Comparison of ENCODE assay signal across 28 mouse cellular contexts in the genomic region with DNA sequence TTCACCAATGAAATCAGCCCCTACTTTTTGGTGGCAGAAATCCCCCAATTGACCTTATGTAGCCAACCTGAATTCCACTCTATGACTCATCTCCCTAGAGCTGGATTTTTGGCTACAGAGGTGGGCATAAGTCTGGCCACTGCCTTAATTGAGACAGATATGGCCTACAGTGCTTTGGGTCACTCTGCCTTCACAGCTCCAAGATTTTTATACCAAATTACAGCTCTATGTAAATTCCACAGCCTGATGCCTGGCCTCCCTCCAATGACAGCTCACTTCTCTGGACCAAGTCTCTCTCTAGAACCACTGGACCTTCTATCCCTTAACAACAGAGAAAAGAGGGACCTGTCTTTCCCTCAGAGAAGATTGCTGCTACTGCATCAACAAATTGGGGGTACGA.
"Had no signal": no experiment of that assay in that cellular context is flagged by ENCODE, and none has a peak within 500 bp of the region (broad histone marks: within the 10 kb centered on the region; RNA-seq: fewer than 3 reads in every experiment).

No protein-coding gene starts in this region.

- H3K4me1 ChIP-seq: heart, embryonic 12.5 days; hindbrain, embryonic 10.5 days; hindbrain, embryonic 12.5 days; hindbrain, embryonic 13.5 days; intestine, embryonic 15.5 days; kidney, embryonic 15.5 days had no signal

- H3K27me3 ChIP-seq: heart, embryonic 12.5 days; heart, embryonic 13.5 days; heart, embryonic 15.5 days; hindbrain, embryonic 12.5 days; hindbrain, embryonic 13.5 days; hindbrain, embryonic 15.5 days; intestine, embryonic 15.5 days; kidney, embryonic 15.5 days had no signal

- H3K9me3 ChIP-seq: heart, embryonic 12.5 days; heart, embryonic 13.5 days; heart, embryonic 15.5 days; hindbrain, embryonic 10.5 days; hindbrain, embryonic 12.5 days; hindbrain, embryonic 13.5 days; hindbrain, embryonic 15.5 days; intestine, embryonic 15.5 days; kidney, embryonic 15.5 days had no signal

- H3K4me3 ChIP-seq: heart, embryonic 12.5 days; heart, embryonic 13.5 days; heart, embryonic 15.5 days; hindbrain, embryonic 10.5 days; hindbrain, embryonic 12.5 days; hindbrain, embryonic 13.5 days; hindbrain, embryonic 15.5 days; intestine, embryonic 15.5 days; kidney, embryonic 15.5 days; layer of hippocampus, adult 2 months; left cerebral cortex, adult 2 months had no signal

- DNase-seq: heart, postnatal 10 days; heart, postnatal 14 days; heart, postnatal 36 days; heart, postnatal 4 days; kidney, adult 11 months; kidney, adult 18-20 months; kidney, adult 2 months; kidney, adult 9 months; kidney, postnatal 14 days; kidney, postnatal 25 days; kidney, postnatal 36 days; kidney, postnatal 4 days; layer of hippocampus, adult 9-11 months; layer of hippocampus, postnatal 36 days had no signal

- H3K27ac ChIP-seq: heart, embryonic 13.5 days; heart, embryonic 15.5 days; hindbrain, embryonic 10.5 days; hindbrain, embryonic 12.5 days; hindbrain, embryonic 13.5 days; hindbrain, embryonic 14.5 days; hindbrain, embryonic 15.5 days; hindbrain, postnatal 0 days; intestine, embryonic 15.5 days; kidney, embryonic 15.5 days; kidney, postnatal 0 days; layer of hippocampus, adult 2 months; left cerebral cortex, adult 2 months had no signal

- H3K36me3 ChIP-seq: heart, embryonic 12.5 days; heart, embryonic 13.5 days; heart, embryonic 15.5 days; hindbrain, embryonic 10.5 days; hindbrain, embryonic 12.5 days; hindbrain, embryonic 13.5 days; hindbrain, embryonic 15.5 days; intestine, embryonic 15.5 days; kidney, embryonic 15.5 days had no signal
